Mouse (Mus musculus) hematopoietic stem cell, adult 5-6 weeks (primary cell): Measurements from ENCODE around the gene Zbtb20. TPM values are rescaled to one million over a fixed set of nuclear protein-coding genes. Genes with fewer than 3 reads are reported as not detected.

Experiments
- ATAC-seq, 2 experiments: fragments of 125-278 bp in 1 of 2; replicated peaks in 1 of 2; 2 replicates each; pipeline ENCODE4 v1.8.0; 2016 to 2017; ENCODE audit warnings: inconsistent platforms in 2 of 2, mild to moderate bottlenecking in 2 of 2, moderate number of reproducible peaks in 2 of 2, low read depth in 1 of 2, moderate TSS enrichment in 1 of 2; ENCODE audit not compliant: low FRiP score in 2 of 2, poor library complexity in 2 of 2, severe bottlenecking in 2 of 2, insufficient read depth in 1 of 2, low TSS enrichment in 1 of 2
- total RNA-seq: library from RNA; stranded (forward); fragments of 172-1452, 232-1000 nt; gene quantifications from 2 replicates; pipeline ENCODE4 v1.2.3, GENCODE M21; 2017

The Zbtb20 gene
- total RNA-seq, 1 experiment from 2014 or later = 34.1 TPM

GRCm38 (mm10) chr16:43463684-43464475 lies 588.2 kb downstream of the Zbtb20 start:
- ATAC-seq = no peak

GRCm38 (mm10) chr16:43464476-43465080 lies 588.9 kb downstream of the Zbtb20 start:
- ATAC-seq = no peak

- ATAC-seq = no peak
These were observed 589.7 kb downstream of the Zbtb20 start for GRCm38 (mm10) chr16:43465368-43465839.

GRCm38 (mm10) chr16:43465921-43466748 lies 590.5 kb downstream of the Zbtb20 start:
- no peak for ATAC-seq

- no peak for ATAC-seq
These were observed 591.0 kb downstream of the Zbtb20 start for GRCm38 (mm10) chr16:43466749-43467065.

GRCm38 (mm10) chr16:43471060-43471459 lies 595.4 kb downstream of the Zbtb20 start:
- ATAC-seq = no peak

GRCm38 (mm10) chr16:43474941-43475728 lies 599.5 kb downstream of the Zbtb20 start:
- ATAC-seq = no peak

GRCm38 (mm10) chr16:43476921-43477320 lies 601.2 kb downstream of the Zbtb20 start:
- ATAC-seq = no peak

- ATAC-seq = no peak
These were observed 602.7 kb downstream of the Zbtb20 start for GRCm38 (mm10) chr16:43478352-43478751.

- ATAC-seq = no peak
These were observed 604.9 kb downstream of the Zbtb20 start for GRCm38 (mm10) chr16:43480532-43480931.

- ATAC-seq = no peak
These were observed 606.4 kb downstream of the Zbtb20 start for GRCm38 (mm10) chr16:43482125-43482524.

- ATAC-seq = no peak
These were observed 607.1 kb downstream of the Zbtb20 start for GRCm38 (mm10) chr16:43482738-43483137.

GRCm38 (mm10) chr16:43484400-43484799 lies 608.7 kb downstream of the Zbtb20 start:
- ATAC-seq = no peak

GRCm38 (mm10) chr16:43489362-43489761 lies 613.7 kb downstream of the Zbtb20 start:
- no peak for ATAC-seq

GRCm38 (mm10) chr16:43489984-43490383 lies 614.3 kb downstream of the Zbtb20 start:
- ATAC-seq = no peak

GRCm38 (mm10) chr16:43492863-43493262 lies 617.2 kb downstream of the Zbtb20 start:
- ATAC-seq = no peak

GRCm38 (mm10) chr16:43493596-43494385 lies 618.1 kb downstream of the Zbtb20 start:
- ATAC-seq = no peak
